Mouse (Mus musculus) lung, embryonic 16.5 days (tissue): ENCODE measurements around the gene H2afj. TPM values are rescaled to one million over a fixed set of nuclear protein-coding genes. Genes with fewer than 3 reads are reported as not detected.

ENCODE experiments used
- ATAC-seq: fragments of 200-750 bp; cut with Nextera tagmentation; 2 replicates; pipeline ENCODE4 v1.8.0; 2017; ENCODE audit warnings: low read depth, mild to moderate bottlenecking, moderate library complexity
- H3K27ac ChIP-seq: fragments of 300-500 bp; sonication (generic); 2 replicates; pipeline ENCODE4 v1.5.1; 2014; ENCODE audit warnings: mild to moderate bottlenecking, control low read depth, low read length
- H3K27me3 ChIP-seq: fragments of 300-500 bp; sonication (generic); 2 replicates; pipeline ENCODE4 v1.6.1; 2014; ENCODE audit warnings: low read depth, low read length, mixed read lengths; ENCODE audit not compliant: control insufficient read depth, insufficient read depth
- H3K36me3 ChIP-seq: fragments of 300-500 bp; sonication (generic); 2 replicates; pipeline ENCODE4 v1.6.1; 2014; ENCODE audit warnings: low read length; ENCODE audit not compliant: control insufficient read depth, insufficient read depth
- H3K4me1 ChIP-seq: fragments of 300-500 bp; sonication (generic); replicated peaks from 2 replicates; pipeline ENCODE4 v1.6.1; 2014; ENCODE audit warnings: low read length, mixed read lengths; ENCODE audit not compliant: control insufficient read depth, insufficient read depth
- H3K4me2 ChIP-seq: fragments of 300-500 bp; sonication (generic); 2 replicates; pipeline ENCODE4 v1.6.1; 2014; ENCODE audit warnings: low read depth, low read length, control low read depth
- H3K4me3 ChIP-seq: fragments of 300-500 bp; sonication (generic); 2 replicates; pipeline ENCODE4 v1.5.1; 2014; ENCODE audit warnings: mild to moderate bottlenecking, low read length, control low read depth
- H3K9ac ChIP-seq: fragments of 300-500 bp; sonication (generic); 2 replicates; pipeline ENCODE4 v1.6.1; 2014; ENCODE audit warnings: low read length, control low read depth
- H3K9me3 ChIP-seq: fragments of 300-500 bp; sonication (generic); 2 replicates; pipeline ENCODE4 v1.6.1; 2016; ENCODE audit warnings: low read length; ENCODE audit not compliant: control insufficient read depth
- WGBS: fragments of 180-500 bp; shearing (Covaris S2); extraction: QIAGEN DNeasy Blood & Tissue Kit; methylation state at CpG from one replicate; pipeline ENCODE4 v1.1.7; 2014; 5-methylcytosine and 5-hydroxymethylcytosine counted together
- polyA plus RNA-seq: library from polyadenylated mRNA; unstranded; fragments of >200 nt; fragmentation: Nextera tagmentation; extraction: Ambion mirVana; gene quantifications from 2 replicates; pipeline ENCODE4 v1.2.1, GENCODE M21; 2015

Gene H2afj
- polyA plus RNA-seq, 1 experiment from 2014 or later = 141 TPM

DNA sequence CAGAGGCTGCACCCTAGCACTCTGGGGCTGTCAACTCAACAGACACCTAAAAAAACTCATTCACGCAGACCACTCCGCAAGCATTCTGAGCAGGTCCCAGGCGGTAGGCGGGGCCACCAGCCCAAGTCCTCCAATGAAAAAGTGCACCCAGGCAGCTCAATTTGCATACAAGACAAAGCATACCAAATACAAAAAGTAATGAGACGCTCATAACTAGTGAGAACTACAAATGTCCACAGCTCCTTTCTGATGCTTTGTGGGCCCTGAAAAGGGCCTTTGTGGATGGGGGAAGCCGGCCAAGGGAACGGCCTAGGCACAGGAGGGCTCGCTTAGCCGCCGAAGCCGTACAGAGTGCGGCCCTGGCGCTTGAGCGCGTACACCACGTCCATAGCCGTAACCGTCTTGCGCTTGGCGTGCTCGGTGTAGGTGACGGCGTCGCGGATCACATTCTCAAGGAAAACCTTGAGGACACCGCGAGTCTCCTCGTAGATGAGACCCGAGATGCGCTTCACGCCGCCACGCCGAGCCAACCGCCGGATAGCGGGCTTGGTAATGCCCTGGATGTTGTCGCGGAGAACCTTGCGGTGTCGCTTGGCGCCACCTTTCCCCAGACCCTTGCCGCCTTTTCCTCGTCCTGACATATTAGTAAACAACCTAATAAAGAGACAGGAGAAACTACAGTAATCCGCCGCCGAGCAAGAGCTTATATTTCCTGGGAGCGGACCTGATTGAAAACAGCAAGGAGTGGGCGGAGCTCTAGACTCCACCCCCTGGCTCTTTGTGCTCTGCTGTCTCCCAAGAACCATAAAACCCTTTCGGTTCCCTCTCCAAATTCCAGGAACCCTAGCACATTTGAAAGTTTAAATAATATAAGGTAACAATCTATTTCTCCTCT is 4.1 kb upstream of the H2afj start, which contains the start of gene Hist4h4:
Gene Hist4h4 (minus strand): TSS at position 677 of the 895 bp plus-strand sequence.
- Histone ChIP-seq H3K36me3 (no peaks in the 10 kb centered on the region), H3K27ac (peak within 1 kb of the TSS; percentile 100), H3K27me3 (no peaks in the 10 kb centered on the region), H3K4me1 (peaks cover 15% of the 10 kb centered on the region), H3K4me3 (peak within 1 kb of the TSS; percentile 59), H3K9ac (peak within 1 kb of the TSS; percentile 92), H3K4me2 (peak within 1 kb of the TSS; percentile 71), H3K9me3 (no peaks in the 10 kb centered on the region)
- ATAC-seq = peak; percentile 71
- under 1% methylated on average over 50 of the region's 50 CpGs for WGBS

- Histone ChIP-seq H3K4me1 (peaks cover 18% of the 10 kb centered on the region), H3K4me2 (peak overlapping the region; percentile 71), H3K36me3 (no peaks in the 10 kb centered on the region), H3K9me3 (no peaks in the 10 kb centered on the region), H3K4me3 (peak overlapping the region; percentile 59), H3K9ac (peak overlapping the region; percentile 59), H3K27ac (peak overlapping the region; percentile 100), H3K27me3 (no peaks in the 10 kb centered on the region)
- 22% methylated on average over 9 of the region's 9 CpGs for WGBS
- ATAC-seq = no peak
Observed at GRCm38 (mm10) chr6:136804705-136805408, 3.2 kb upstream of the H2afj start.

- H3K27me3 ChIP-seq = no peaks in the 10 kb centered on the region
- no peak overlapping the region for H3K4me3 ChIP-seq
- no peak for ATAC-seq
- no peak overlapping the region for H3K9ac ChIP-seq
- peaks cover 18% of the 10 kb centered on the region for H3K4me1 ChIP-seq
- H3K36me3 ChIP-seq = no peaks in the 10 kb centered on the region
- WGBS = 77% methylated on average over 1 of the region's 1 CpGs
- no peaks in the 10 kb centered on the region for H3K9me3 ChIP-seq
- no peak overlapping the region for H3K4me2 ChIP-seq
- no peak overlapping the region for H3K27ac ChIP-seq
Observed at GRCm38 (mm10) chr6:136805409-136805775, 2.7 kb upstream of the H2afj start.

- H3K4me3 ChIP-seq = no peak overlapping the region; the same call in 1 of the 2 replicates
- H3K4me2 ChIP-seq = peak overlapping the region; percentile 75
- H3K27ac ChIP-seq = peak overlapping the region; percentile 96
- no peaks in the 10 kb centered on the region for H3K9me3 ChIP-seq
- H3K9ac ChIP-seq = peak overlapping the region; percentile 67
- 0 out of 2 replicates have a peak, but pooled peaks cover 2% of the 10 kb centered on the region for H3K36me3 ChIP-seq
- no peaks in the 10 kb centered on the region for H3K27me3 ChIP-seq
- H3K4me1 ChIP-seq = peaks cover 18% of the 10 kb centered on the region
- ATAC-seq = no peak
- WGBS = 62% methylated on average over 5 of the region's 5 CpGs
Observed at GRCm38 (mm10) chr6:136806819-136807218, 1.2 kb upstream of the H2afj start.

DNA sequence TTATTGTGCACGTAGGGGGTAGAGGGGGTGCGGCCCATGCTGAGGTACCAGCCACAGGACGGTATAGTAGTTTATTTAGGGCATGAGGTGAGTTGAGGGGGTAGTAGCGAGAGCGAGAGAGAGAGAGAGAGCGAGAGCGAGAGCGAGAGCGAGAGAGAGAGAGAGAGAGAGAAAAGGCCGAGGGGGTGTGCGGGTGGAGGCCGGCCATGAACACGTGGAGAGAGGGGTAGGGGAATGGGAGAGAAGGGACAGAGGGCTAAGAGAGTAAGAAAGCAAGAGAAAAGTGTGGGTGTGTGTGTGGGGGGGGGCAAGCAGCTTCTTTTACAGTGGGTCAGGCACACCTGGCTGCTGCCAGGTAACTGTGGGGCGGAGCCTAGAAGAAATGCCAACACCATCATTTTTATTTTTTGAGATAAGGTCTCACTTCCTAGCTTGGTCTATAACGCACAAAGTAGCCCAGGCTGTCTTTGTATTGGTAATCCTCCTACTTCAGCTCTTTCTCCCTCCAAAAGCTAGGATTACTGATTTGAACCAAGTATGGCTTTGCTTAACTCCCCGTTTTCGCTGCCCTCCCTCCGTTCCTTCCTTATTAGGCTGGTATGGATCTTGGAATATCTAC is 540 bp upstream of the H2afj start:
- no peak for ATAC-seq
- Histone ChIP-seq H3K4me2 (peak overlapping the region; percentile 75), H3K9ac (peak overlapping the region; percentile 67), H3K9me3 (no peaks in the 10 kb centered on the region), H3K4me3 (peak overlapping the region; percentile 83), H3K36me3 (0 out of 2 replicates have a peak, but pooled peaks cover 4% of the 10 kb centered on the region), H3K4me1 (peaks cover 18% of the 10 kb centered on the region), H3K27ac (peak overlapping the region; percentile 96), H3K27me3 (no peaks in the 10 kb centered on the region)
- WGBS = 21% methylated on average over 18 of the region's 18 CpGs

- Histone ChIP-seq H3K4me2 (peak overlapping the region; percentile 95), H3K27me3 (no peaks in the 10 kb centered on the region), H3K4me3 (peak overlapping the region; percentile 83), H3K36me3 (peaks cover 9% of the 10 kb centered on the region), H3K9me3 (no peaks in the 10 kb centered on the region), H3K27ac (peak overlapping the region; percentile 73), H3K4me1 (peaks cover 11% of the 10 kb centered on the region), H3K9ac (peak overlapping the region; percentile 80)
- peak; percentile 4; the same call in 1 of the 2 replicates for ATAC-seq
- under 1% methylated on average over 28 of the region's 28 CpGs for WGBS
Observed at GRCm38 (mm10) chr6:136808631-136809046, 595 bp downstream of the H2afj start.

GRCm38 (mm10) chr6:136809077-136809476 is 1.0 kb downstream of the H2afj start:
- H3K27ac ChIP-seq = peak overlapping the region; percentile 73
- peak overlapping the region; percentile 80 for H3K9ac ChIP-seq
- peaks cover 11% of the 10 kb centered on the region for H3K4me1 ChIP-seq
- no peak for ATAC-seq
- peaks cover 13% of the 10 kb centered on the region for H3K36me3 ChIP-seq
- no peaks in the 10 kb centered on the region for H3K9me3 ChIP-seq
- 8% methylated on average over 14 of the region's 14 CpGs for WGBS
- H3K4me3 ChIP-seq = peak overlapping the region; percentile 83
- peak overlapping the region; percentile 95 for H3K4me2 ChIP-seq
- H3K27me3 ChIP-seq = no peaks in the 10 kb centered on the region

GRCm38 (mm10) chr6:136809673-136810072 is 1.6 kb downstream of the H2afj start:
- H3K9me3 ChIP-seq = no peaks in the 10 kb centered on the region
- 51% methylated on average over 13 of the region's 13 CpGs for WGBS
- H3K27me3 ChIP-seq = no peaks in the 10 kb centered on the region
- peaks cover 11% of the 10 kb centered on the region for H3K4me1 ChIP-seq
- no peak for ATAC-seq
- H3K4me3 ChIP-seq = peak overlapping the region; percentile 83
- H3K36me3 ChIP-seq = peaks cover 18% of the 10 kb centered on the region
- no peak overlapping the region for H3K27ac ChIP-seq
- H3K4me2 ChIP-seq = peak overlapping the region; percentile 95
- peak overlapping the region; percentile 80; the same call in 1 of the 2 replicates for H3K9ac ChIP-seq
